Mouse (Mus musculus) cortical plate, adult 2 months (tissue): ENCODE measurements around the gene Hmox2.
"Not testable (repeated sequence)": the region's sequence is repeated elsewhere in the genome, so short reads cannot be mapped to it uniquely, and the experiment has no call there.

ENCODE experiments used
- CTCF ChIP-seq: fragments of 200-500 bp; IDR thresholded peaks from 2 replicates; pipeline ENCODE4 v1.5.1; 2011; ENCODE audit warnings: mild to moderate bottlenecking, control low read depth, low read length; ENCODE audit not compliant: insufficient read depth; ENCODE audit errors: extremely low read depth
- POLR2A ChIP-seq: fragments of 200-500 bp; IDR thresholded peaks from 2 replicates; pipeline ENCODE4 v1.6.1; 2011; ENCODE audit warnings: mild to moderate bottlenecking, low read length, control low read depth; ENCODE audit not compliant: insufficient read depth; ENCODE audit errors: extremely low read depth

- TF ChIP-seq CTCF, POLR2A: not testable (repeated sequence)
Observed at GRCm38 (mm10) chr16:4680922-4681455, 45.2 kb upstream of the Hmox2 start.
